Mouse (Mus musculus): Measurements from ENCODE around the gene Inpp4b.

- TF ChIP-seq CTCF (IDR thresholded peaks at IDR 0.05; ENCODE audit: borderline replicate concordance, extremely low read depth, insufficient read depth, insufficient read length) (no peak), POLR2A (IDR thresholded peaks at IDR 0.05; ENCODE audit: borderline replicate concordance, extremely low read depth, insufficient read depth, insufficient read length, poor library complexity, severe bottlenecking) (no peak)
Observed at GRCm38 (mm10) chr8:81360518-81360917, 18.2 kb downstream of the Inpp4b start.
